Mouse (Mus musculus): ENCODE results near the gene Meis2. TPM values are rescaled to one million over a fixed set of nuclear protein-coding genes. Genes with fewer than 3 reads are reported as not detected.
A peak's percentile ranks its signal among the peaks of the same experiment; 100 is the strongest.

The Meis2 gene
- total and polyA plus RNA-seq, 2 experiments from 2014 or later: 105 to 132 TPM

- Histone ChIP-seq H3K27ac (no peak overlapping the region), H3K4me1 (ENCODE audit: insufficient read depth, low read length) (no peaks in the 10 kb centered on the region), H3K27me3 (ENCODE audit: insufficient read depth, low read length) (no peaks in the 10 kb centered on the region), H3K4me3 (ENCODE audit: low read length) (no peak overlapping the region), H3K36me3 (ENCODE audit: insufficient read depth, low read length) (no peaks in the 10 kb centered on the region), H3K4me2 (ENCODE audit: low read depth, low read length) (no peak overlapping the region), H3K9me3 (ENCODE audit: low read length) (no peaks in the 10 kb centered on the region), H3K9ac (replicated peaks; ENCODE audit: low read length) (no peak overlapping the region)
- DNase-seq (ENCODE audit: low spot score): no peak
- WGBS: 26% methylated on average over 2 of the region's 2 CpGs
- ATAC-seq: no peak
- no peak for TF ChIP-seq CTCF (IDR thresholded peaks at IDR 0.05; ENCODE audit: low read depth)
Measured at GRCm38 (mm10) chr2:115872851-115873250, 192.8 kb downstream of the Meis2 start.

GRCm38 (mm10) chr2:115869966-115870365 lies 195.7 kb downstream of the Meis2 start:
- Histone ChIP-seq H3K9me3 (ENCODE audit: low read length) (no peaks in the 10 kb centered on the region), H3K27me3 (ENCODE audit: insufficient read depth, low read length) (no peaks in the 10 kb centered on the region), H3K4me2 (ENCODE audit: low read depth, low read length) (no peak overlapping the region), H3K4me1 (ENCODE audit: insufficient read depth, low read length) (no peaks in the 10 kb centered on the region), H3K9ac (replicated peaks; ENCODE audit: low read length) (no peak overlapping the region), H3K4me3 (ENCODE audit: low read length) (no peak overlapping the region), H3K27ac (no peak overlapping the region), H3K36me3 (ENCODE audit: insufficient read depth, low read length) (no peaks in the 10 kb centered on the region)
- ATAC-seq (no peak), DNase-seq (ENCODE audit: low spot score) (no peak)
- TF ChIP-seq CTCF (IDR thresholded peaks at IDR 0.05; ENCODE audit: low read depth): no peak
- WGBS: 44% methylated on average over 2 of the region's 2 CpGs

GRCm38 (mm10) chr2:115860600-115861347 lies 204.9 kb downstream of the Meis2 start:
- Histone ChIP-seq H3K9ac (replicated peaks; ENCODE audit: low read length) (peak overlapping the region; percentile 35), H3K36me3 (ENCODE audit: insufficient read depth, low read length) (no peaks in the 10 kb centered on the region), H3K4me3 (ENCODE audit: low read length) (peak overlapping the region; percentile 18), H3K4me2 (ENCODE audit: low read depth, low read length) (peak overlapping the region; percentile 48), H3K27me3 (ENCODE audit: insufficient read depth, low read length) (peaks cover 8% of the 10 kb centered on the region), H3K27ac (peak overlapping the region; percentile 74), H3K4me1 (ENCODE audit: insufficient read depth, low read length) (no peaks in the 10 kb centered on the region), H3K9me3 (ENCODE audit: low read length) (no peaks in the 10 kb centered on the region)
- DNase-seq (ENCODE audit: low spot score): peak; percentile 46
- WGBS: 9% methylated on average over 25 of the region's 25 CpGs
- no peak for ATAC-seq
- TF ChIP-seq CTCF (IDR thresholded peaks at IDR 0.05; ENCODE audit: low read depth): no peak

GRCm38 (mm10) chr2:115860141-115860480 lies 205.5 kb downstream of the Meis2 start:
- peak overlapping the region; percentile 18 for H3K4me3 ChIP-seq (ENCODE audit: low read length)
- H3K27me3 ChIP-seq (ENCODE audit: insufficient read depth, low read length): peaks cover 8% of the 10 kb centered on the region
- H3K9me3 ChIP-seq (ENCODE audit: low read length): no peaks in the 10 kb centered on the region
- DNase-seq (ENCODE audit: low spot score) (peak; percentile 64), ATAC-seq (peak; percentile 25; the same call in 1 of the 2 replicates)
- TF ChIP-seq CTCF (IDR thresholded peaks at IDR 0.05; ENCODE audit: low read depth): no peak
- peak overlapping the region; percentile 48 for H3K4me2 ChIP-seq (ENCODE audit: low read depth, low read length)
- H3K9ac ChIP-seq (replicated peaks; ENCODE audit: low read length): peak overlapping the region; percentile 35; the same call in 1 of the 2 replicates
- WGBS: under 1% methylated on average over 15 of the region's 15 CpGs
- peak overlapping the region; percentile 74 for H3K27ac ChIP-seq
- no peaks in the 10 kb centered on the region for H3K36me3 ChIP-seq (ENCODE audit: insufficient read depth, low read length)
- H3K4me1 ChIP-seq (ENCODE audit: insufficient read depth, low read length): no peaks in the 10 kb centered on the region

- WGBS: 2% methylated on average over 27 of the region's 27 CpGs
Measured at GRCm38 (mm10) chr2:115859371-115860140, 206.1 kb downstream of the Meis2 start.

GRCm38 (mm10) chr2:115858927-115859326 lies 206.7 kb downstream of the Meis2 start:
- H3K27ac ChIP-seq: peak overlapping the region; percentile 74
- no peaks in the 10 kb centered on the region for H3K36me3 ChIP-seq (ENCODE audit: insufficient read depth, low read length)
- no peaks in the 10 kb centered on the region for H3K4me1 ChIP-seq (ENCODE audit: insufficient read depth, low read length)
- peak overlapping the region; percentile 48 for H3K4me2 ChIP-seq (ENCODE audit: low read depth, low read length)
- H3K9ac ChIP-seq (replicated peaks; ENCODE audit: low read length): no peak overlapping the region
- TF ChIP-seq CTCF (IDR thresholded peaks at IDR 0.05; ENCODE audit: low read depth): no peak
- H3K27me3 ChIP-seq (ENCODE audit: insufficient read depth, low read length): peaks cover 8% of the 10 kb centered on the region
- 4% methylated on average over 10 of the region's 10 CpGs for WGBS
- peak overlapping the region; percentile 5; the same call in 1 of the 2 replicates for H3K4me3 ChIP-seq (ENCODE audit: low read length)
- no peak for ATAC-seq
- no peaks in the 10 kb centered on the region for H3K9me3 ChIP-seq (ENCODE audit: low read length)
- peak; percentile 59 for DNase-seq (ENCODE audit: low spot score)

More at GRCm38 (mm10) chr2:115859371-115860140, 206.1 kb downstream of the Meis2 start:
- Histone ChIP-seq H3K4me2 (ENCODE audit: low read depth, low read length) (peak overlapping the region; percentile 48), H3K9me3 (ENCODE audit: low read length) (no peaks in the 10 kb centered on the region), H3K4me1 (ENCODE audit: insufficient read depth, low read length) (no peaks in the 10 kb centered on the region), H3K4me3 (ENCODE audit: low read length) (peak overlapping the region; percentile 18), H3K36me3 (ENCODE audit: insufficient read depth, low read length) (no peaks in the 10 kb centered on the region), H3K9ac (replicated peaks; ENCODE audit: low read length) (0 out of 2 replicates have a peak overlapping the region, but pooled peaks have one; percentile 22), H3K27me3 (ENCODE audit: insufficient read depth, low read length) (peaks cover 8% of the 10 kb centered on the region), H3K27ac (peak overlapping the region; percentile 74)
- peak; percentile 81 for ATAC-seq
- TF ChIP-seq CTCF (IDR thresholded peaks at IDR 0.05; ENCODE audit: low read depth): peak; percentile 17; the same call in 1 of the 2 replicates
- DNase-seq (ENCODE audit: low spot score): peak; percentile 78
